Mouse (Mus musculus): ENCODE measurements around the gene Syngr1.

DNA sequence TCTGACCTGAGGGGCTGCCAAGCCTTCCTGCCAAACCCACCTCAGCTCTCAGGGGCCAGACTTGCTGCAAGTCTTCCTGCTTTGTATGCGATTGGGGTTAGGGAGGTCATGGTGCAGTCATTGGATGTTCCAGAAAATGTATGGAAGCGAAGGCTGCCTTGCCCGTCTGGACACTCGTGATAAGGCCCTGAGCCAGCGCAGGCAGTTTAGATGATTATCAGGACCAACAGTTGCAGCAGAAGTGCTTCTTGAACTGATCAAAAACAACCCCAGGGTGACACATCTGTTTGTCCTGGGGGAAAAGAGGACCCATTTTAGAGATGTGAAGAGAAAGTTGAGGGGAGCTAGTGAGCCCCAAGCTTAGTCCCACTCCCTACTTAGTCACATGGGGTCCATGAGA is 39.6 kb downstream of the Syngr1 start:
- TF ChIP-seq CTCF (IDR thresholded peaks at IDR 0.05; ENCODE audit: borderline replicate concordance, insufficient read depth, low read length): no peak
- TF ChIP-seq POLR2A (IDR thresholded peaks at IDR 0.05; ENCODE audit: low read depth, low read length): no peak

Measured in embryonic fibroblast, embryonic 13.5 days (primary cell).